Mouse (Mus musculus) layer of hippocampus, postnatal 25 days (tissue): ENCODE results near the gene Ifitm1. TPM values are rescaled to one million over a fixed set of nuclear protein-coding genes. Genes with fewer than 3 reads are reported as not detected.
"Not testable (repeated sequence)": the region's sequence is repeated elsewhere in the genome, so short reads cannot be mapped to it uniquely, and the experiment has no call there.

ENCODE experiments used
- DNase-seq, 2 experiments: peaks; one replicate each; pipeline ENCODE4 v3.0.0; 2022; ENCODE audit warnings: mixed read lengths in 2 of 2, low spot score in 1 of 2; ENCODE audit errors: extremely low spot score in 1 of 2
- total RNA-seq, 2 experiments: library from RNA; stranded (reverse); gene quantifications; 2 replicates each; pipeline ENCODE4 v1.2.3; 2021

Gene Ifitm1
- total RNA-seq, 2 experiments from 2014 or later, result 1.3 to 1.5 TPM

DNA sequence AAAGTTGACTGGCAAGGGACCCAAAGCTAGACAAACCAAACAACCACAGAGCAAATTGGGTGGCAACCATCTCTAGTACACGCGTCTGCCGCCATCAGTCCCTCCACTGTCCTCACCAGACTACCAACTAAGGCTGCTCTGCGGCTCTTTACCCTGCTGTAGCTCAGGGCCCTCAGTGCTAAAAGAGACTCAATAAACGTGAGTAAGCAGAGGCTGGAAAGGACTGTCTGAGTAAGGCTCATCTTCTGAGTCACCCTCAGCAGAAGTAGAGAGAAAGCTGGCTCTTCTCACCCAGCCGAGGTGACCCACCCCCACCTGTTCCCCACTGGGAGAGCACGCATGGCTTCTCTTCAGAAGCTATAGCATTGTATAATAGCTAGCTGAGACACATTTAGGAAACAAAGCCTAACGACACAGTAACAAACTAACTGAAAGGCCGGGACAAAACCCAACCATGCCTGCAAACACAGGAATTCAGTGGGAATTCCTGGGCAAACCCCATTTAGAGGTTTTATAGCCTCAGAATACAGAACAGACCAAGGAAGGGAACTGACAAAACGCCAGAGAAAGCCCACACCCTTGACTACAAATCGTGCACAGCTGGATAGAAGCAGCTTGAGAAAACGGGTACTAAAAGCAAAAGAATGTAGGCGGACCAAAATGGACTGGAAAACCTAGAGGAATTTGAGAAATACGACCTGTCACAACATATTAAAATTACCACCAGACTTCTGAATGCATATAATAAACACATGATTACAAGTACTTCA, 6.6 kb downstream of the Ifitm1 start:
- DNase-seq, result no peak

DNA sequence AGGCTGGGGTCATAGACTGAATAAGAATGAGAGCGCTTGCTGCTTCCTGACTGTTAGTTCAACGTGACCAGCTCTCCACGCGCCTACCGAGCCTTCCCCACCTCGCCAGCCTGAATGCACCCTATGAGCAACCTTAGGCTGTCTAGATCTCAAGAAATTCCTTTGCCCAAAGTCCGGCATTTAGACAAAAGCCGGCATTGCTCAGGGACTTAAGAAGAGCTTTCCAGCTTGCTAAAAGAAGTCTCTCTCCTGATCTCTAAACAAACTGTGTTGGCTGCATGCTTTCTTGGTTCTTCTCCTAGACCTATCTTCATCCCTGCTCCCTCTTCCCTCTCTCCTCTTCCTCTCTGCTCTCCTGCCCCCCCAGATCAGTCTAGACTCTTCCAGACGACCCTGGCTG, 7.9 kb downstream of the Ifitm1 start:
- DNase-seq, result no peak

DNA sequence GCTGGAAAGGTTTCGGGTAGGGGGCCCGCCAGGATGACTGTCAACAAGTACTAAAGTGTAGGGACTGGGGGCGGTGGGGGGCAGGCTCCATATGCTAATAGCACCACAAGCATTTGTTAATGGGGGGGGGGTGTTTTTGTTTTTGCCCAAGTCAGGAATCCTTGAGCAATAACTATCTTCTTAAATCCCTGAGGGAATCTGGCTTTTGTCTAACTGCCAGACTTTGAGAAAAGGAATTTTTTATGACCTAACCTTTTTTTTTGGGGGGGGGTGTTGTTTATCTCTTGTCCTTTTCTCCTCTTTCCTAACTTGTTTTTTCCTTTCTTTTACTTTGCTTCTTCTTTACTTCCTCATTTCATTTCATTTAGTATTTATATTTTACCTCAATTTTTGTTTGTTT, 8.4 kb downstream of the Ifitm1 start:
- no peak for DNase-seq

DNA sequence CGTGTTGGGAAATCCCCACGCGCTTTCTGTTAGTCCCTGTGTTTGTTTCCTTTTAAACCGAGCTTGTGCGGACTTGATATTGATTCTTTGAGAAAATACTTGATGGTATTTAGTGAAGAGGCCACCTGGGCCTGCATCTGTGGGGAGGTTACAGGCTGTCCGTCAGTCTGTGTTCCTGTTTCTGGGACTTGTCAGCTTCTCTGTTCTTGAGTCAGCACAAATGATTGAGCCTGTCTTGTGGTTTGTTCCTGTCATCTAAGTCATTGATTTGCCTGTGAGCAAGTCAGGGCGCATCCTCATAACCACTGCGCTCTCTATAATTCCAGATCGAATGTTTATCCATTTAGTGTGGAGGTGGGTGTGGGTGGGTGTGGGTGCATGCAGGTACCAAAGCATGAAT, 9.7 kb downstream of the Ifitm1 start:
- not testable (repeated sequence) for DNase-seq

DNA sequence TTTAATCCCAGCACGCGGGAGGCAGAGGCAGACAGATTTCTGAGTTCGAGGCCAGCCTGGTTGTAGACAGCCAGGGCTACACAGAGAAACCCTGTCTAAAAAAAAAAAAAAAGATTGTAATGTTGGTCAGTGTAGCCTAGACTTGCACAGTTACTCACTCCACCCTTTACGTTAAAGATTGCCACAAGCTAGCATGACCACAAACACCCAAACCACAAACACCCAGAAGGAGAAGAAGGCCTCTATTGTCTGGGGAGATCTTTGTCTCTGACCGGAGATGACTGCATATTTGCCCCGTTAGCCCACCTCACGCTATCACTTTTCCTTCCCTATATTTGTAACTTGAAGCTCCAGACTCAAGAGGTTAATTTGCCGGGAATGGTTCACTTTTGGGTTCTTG, 14.7 kb downstream of the Ifitm1 start:
- DNase-seq, result no peak

DNA sequence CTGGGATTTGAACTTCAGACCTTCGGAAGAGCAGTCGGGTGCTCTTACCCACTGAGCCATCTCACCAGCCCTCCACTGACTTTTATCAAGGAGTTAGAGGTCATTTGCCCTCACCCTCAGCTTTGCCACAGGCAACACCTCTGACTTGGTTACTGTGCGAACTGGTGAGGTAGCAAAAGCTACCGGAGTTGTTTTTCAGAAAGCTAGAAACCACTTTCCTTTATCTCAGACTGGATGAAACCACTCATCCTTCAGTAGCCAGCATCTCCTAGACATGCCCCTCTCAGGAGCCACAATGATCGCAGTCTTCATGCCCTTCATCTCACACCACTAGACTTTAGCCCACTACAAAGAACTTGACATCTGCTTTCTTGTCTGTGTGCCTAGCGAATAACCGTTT, 15.9 kb downstream of the Ifitm1 start:
- DNase-seq, result no peak

- DNase-seq, result no peak
Observed at GRCm38 (mm10) chr7:140987182-140988138, 20.4 kb downstream of the Ifitm1 start.

GRCm38 (mm10) chr7:140989022-140989421, 22.0 kb downstream of the Ifitm1 start:
- DNase-seq, result no peak

GRCm38 (mm10) chr7:140990185-140990584, 23.2 kb downstream of the Ifitm1 start:
- DNase-seq, result no peak

DNA sequence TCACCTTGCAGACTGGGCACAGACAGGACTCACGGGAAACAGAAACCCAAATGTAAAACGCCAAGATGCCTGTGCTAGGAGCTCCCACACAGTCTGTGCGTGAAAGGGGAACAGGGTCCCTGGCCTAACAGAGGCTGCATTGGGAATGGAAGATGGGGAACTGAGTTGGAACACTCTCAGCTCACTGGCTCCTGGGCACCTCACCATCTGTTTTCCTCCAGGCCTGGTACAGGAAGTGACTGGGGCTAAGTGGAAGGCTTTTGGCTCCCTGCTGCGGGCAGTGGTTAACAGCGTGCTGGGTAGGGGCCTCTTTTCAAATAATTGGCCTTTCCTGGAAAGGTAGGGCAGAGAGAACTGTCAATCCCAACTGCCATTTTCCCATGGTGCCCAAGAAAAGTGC, 23.6 kb downstream of the Ifitm1 start:
- DNase-seq, result no peak

GRCm38 (mm10) chr7:140991117-140991689, 24.2 kb downstream of the Ifitm1 start:
- DNase-seq, result no peak

DNA sequence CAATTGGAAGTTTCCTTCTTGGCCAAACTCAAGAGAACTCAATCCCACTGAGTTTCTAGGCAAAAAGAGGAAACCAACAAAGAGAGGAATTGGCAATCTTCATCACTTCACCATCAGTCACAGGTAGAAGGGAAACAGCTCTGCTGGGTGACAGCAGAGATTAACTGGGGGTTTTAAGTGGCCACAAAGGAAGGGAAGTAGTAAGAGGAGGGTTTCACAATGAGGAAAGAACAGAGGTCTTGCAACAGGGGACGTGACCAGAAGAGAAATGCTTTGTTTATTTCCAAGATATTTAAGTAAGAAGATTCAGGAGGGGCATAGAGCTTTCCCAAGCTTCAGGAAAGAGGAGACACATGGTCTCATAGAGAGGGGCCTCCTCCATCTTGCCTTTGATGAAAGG, 30.8 kb downstream of the Ifitm1 start:
- no peak for DNase-seq

DNA sequence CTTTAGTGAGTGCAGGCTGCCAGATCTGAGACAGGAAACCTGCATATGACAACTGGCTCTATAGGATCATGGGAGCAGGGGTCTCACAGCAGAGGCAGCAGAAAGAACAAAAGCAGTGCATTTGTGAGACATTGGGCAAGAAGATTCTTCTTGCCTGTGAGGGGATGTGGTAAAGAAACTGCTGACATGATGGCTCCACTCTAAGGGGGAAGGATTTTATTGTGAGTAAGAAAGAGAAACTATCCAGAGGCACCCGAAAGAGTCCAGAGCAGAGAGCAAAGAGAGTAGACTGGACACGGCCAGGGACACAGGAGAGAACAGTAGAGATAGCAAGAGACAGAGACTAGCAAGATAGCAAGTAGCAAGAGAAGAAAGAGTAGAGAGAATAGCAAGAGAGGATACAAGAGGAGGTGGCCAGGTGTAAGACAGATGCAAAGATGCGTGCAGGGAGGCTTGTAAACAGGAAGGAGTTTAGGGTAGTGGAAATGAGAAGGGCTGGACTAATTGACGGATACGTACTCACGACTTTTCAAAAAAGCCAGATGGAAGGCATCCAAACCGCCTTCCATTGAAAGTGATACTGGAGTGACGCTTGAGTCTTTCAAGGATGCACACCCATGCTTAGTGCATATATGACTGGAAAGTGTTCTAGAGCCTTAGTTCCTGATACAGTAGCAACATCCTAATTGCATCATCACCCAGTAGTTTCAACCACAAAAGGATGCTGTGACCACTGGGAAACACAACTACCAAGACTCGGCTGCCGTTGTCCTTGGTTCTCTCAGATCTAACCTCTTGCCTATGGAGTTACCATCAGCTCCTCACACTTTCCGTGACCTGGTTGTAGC, 32.1 kb downstream of the Ifitm1 start:
- no peak for DNase-seq

DNA sequence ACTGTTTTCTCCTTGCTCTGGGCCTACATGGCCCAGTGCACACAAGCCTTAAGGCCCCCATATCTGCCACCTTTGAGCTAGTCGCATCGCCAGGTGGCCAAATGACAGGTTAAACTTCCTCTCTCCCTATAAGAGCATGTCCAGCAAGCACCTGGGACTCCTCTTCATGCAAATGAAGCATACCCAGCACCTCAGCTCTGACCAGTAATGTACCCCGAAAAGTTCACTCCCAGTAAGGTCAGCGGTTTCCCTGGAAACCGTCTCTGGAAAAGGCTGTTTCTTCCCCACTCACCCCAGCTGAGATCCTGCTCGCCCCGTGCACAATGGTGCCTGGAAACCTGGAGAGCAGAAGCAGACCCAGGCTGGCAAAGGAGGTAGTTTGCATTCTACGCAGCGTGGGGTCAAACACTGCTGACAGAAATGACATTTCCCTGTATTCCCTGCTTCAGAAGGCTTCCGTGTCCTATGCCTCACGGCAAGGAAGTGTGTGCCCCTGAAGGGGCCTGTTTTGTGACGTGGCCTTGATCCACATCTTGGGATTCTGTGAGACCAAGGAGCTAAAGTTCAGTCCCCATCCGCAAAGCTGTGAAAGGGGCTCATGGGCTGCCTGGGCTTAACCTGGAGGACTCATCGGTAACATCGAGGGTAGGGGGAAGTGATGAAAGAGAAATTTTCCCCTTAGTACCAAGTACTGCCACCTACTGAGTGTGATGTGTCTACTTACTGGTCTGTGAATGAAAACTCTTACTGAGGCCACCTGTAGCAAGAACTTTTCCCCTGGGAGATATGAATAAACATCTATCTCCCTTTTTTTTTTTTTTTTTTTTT, 34.1 kb downstream of the Ifitm1 start:
- DNase-seq, result no peak

DNA sequence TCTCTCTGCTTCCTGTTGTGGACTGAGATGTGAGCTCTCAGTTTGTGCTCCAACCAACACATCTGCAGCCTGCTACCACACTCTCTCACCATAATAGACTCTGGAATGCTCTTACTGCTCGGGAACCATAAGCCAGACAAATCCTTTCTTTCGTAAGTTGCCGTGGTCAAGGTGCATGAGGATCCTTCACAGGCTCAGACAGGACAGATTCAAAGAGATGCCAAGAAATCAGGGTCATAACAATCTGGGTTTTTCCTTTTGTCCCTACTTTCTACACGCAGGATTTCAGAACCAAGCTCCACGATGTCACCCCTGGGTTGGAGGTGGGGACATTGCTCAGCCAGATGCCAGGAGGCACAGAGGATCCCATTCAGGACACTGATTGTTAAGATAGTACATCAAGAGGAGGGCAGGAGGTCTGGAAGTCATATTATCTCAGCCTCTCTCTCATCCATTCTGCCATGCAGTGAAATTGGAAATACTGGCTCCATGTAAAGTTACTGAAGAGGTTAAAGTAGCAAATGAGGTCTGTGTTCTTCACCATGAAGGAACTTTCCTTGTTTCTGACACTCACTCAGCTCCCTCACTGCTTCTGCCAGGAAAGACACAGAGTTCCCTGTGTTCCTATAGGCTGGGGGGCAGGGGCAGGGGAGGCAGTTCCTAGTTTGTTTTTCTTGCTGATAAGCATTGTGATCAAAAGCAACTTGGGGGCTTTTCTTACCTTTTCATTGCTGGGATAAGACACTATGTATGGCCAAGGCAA, 36.4 kb downstream of the Ifitm1 start:
- no peak for DNase-seq

DNA sequence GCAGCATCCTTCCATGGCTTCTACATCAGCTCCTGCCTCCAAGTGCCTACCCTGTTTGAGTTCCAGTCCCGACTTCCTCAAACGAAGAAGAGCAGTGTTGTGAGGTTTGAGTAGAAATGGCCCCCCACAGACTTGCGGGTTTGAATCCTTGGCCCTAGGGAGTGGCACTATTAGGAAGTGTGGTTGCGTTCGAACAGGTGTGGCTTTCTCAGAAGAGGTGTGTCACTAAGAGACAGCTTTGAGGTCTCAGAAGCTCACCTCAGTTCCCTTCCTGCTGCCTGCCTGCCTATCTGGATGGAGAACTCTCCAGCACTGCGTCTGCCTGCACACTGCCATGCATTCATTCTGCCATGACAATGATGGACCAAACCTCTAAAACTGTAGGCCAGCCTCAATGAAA, 39.4 kb downstream of the Ifitm1 start:
- no peak for DNase-seq

GRCm38 (mm10) chr7:141006914-141007313, 39.9 kb downstream of the Ifitm1 start:
- DNase-seq, result peak in 1 of 2 experiments; percentile 39

DNA sequence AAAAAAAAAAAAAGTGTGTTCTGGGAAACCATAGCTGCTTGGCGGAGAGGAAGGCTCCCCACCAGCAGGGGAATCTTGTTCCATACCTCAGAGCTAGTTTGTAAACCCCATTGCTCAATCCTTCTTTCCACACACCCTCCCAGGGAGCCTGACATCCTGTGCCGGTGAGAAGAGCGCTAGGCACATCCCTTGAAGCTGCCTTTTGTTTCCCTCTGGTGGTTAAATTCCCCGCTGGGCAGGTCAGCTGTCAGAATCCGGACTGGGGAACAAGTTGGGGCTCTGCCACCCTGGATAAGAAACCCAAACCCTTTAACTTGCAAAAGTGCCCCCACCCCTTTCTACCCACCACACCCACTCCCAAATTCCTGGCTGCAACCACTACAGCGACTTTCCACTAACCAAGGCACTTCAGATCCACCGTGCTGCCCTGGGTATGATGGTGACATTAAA, 41.3 kb downstream of the Ifitm1 start:
- no peak for DNase-seq
